Mouse (Mus musculus) kidney, embryonic 14.5 days (tissue): Measurements from ENCODE around the gene Pdzd2. TPM values are rescaled to one million over a fixed set of nuclear protein-coding genes. Genes with fewer than 3 reads are reported as not detected.

ENCODE experiments used
- ATAC-seq: fragments of 200-750 bp; cut with Nextera tagmentation; 2 replicates; pipeline ENCODE4 v1.8.0; 2017; ENCODE audit warnings: moderate number of reproducible peaks, mild to moderate bottlenecking, moderate TSS enrichment, moderate library complexity; ENCODE audit not compliant: low FRiP score, low TSS enrichment
- H3K27ac ChIP-seq: fragments of 300-500 bp; sonication (generic); 2 replicates; pipeline ENCODE4 v1.5.1; 2014; ENCODE audit warnings: low read depth, mild to moderate bottlenecking, low read length, moderate library complexity, mixed read lengths
- H3K27me3 ChIP-seq: fragments of 300-500 bp; sonication (generic); 2 replicates; pipeline ENCODE4 v1.6.1; 2014; ENCODE audit warnings: mild to moderate bottlenecking, low read length; ENCODE audit not compliant: control insufficient read depth, insufficient read depth
- H3K36me3 ChIP-seq: fragments of 300-500 bp; sonication (generic); 2 replicates; pipeline ENCODE4 v1.6.1; 2014; ENCODE audit warnings: low read length, mixed read lengths; ENCODE audit not compliant: control insufficient read depth, insufficient read depth
- H3K4me1 ChIP-seq: fragments of 300-500 bp; sonication (generic); 2 replicates; pipeline ENCODE4 v1.6.1; 2014; ENCODE audit warnings: low read length, mixed read lengths; ENCODE audit not compliant: control insufficient read depth, insufficient read depth
- H3K4me2 ChIP-seq: fragments of 300-500 bp; sonication (generic); replicated peaks from 2 replicates; pipeline ENCODE4 v1.6.1; 2014; ENCODE audit warnings: low read depth, mild to moderate bottlenecking, low read length
- H3K4me3 ChIP-seq: fragments of 300-500 bp; sonication (generic); 2 replicates; pipeline ENCODE4 v1.5.1; 2014; ENCODE audit warnings: mild to moderate bottlenecking, low read length
- H3K9ac ChIP-seq: fragments of 300-500 bp; sonication (generic); 2 replicates; pipeline ENCODE4 v1.6.1; 2014; ENCODE audit warnings: low read depth, mild to moderate bottlenecking, low read length, moderate library complexity
- H3K9me3 ChIP-seq: fragments of 300-500 bp; sonication (generic); 2 replicates; pipeline ENCODE4 v1.6.1; 2016; ENCODE audit warnings: low read length; ENCODE audit not compliant: control insufficient read depth
- WGBS: fragments of 180-500 bp; shearing (Covaris S2); extraction: QIAGEN DNeasy Blood & Tissue Kit; methylation state at CpG from one replicate; pipeline ENCODE4 v1.1.7; 2014; 5-methylcytosine and 5-hydroxymethylcytosine counted together
- polyA plus RNA-seq: library from polyadenylated mRNA; unstranded; fragments of >200 nt; fragmentation: Nextera tagmentation; extraction: Ambion mirVana; gene quantifications from 2 replicates; pipeline ENCODE4 v1.2.1, GENCODE M21; 2014

Pdzd2 gene
- polyA plus RNA-seq, 1 experiment from 2014 or later, result 43.7 TPM

DNA sequence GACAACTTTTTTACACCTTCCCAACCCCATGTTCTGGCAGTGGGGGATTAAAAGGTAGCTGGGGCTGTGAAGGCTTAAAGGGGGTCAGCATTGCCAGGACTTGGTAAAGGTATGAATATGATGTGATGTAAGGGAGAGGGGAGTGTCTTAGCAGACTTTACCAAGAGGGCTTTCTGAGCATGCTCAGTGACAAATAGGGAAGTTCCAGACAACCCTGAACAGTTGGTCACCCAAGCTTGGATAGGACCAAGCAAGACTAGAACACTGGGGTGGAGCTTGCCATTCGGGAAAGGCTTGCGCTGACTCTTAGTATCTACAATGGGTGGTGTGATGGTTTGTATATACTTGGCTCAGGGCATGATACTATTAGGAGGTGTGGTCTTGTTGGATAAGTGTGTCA, 286.4 kb downstream of the Pdzd2 start:
- Histone ChIP-seq H3K4me2 (no peak overlapping the region), H3K27ac (no peak overlapping the region), H3K9ac (no peak overlapping the region), H3K4me1 (peaks cover 4% of the 10 kb centered on the region; the same call in 1 of the 2 replicates), H3K9me3 (no peaks in the 10 kb centered on the region), H3K4me3 (no peak overlapping the region), H3K27me3 (no peaks in the 10 kb centered on the region), H3K36me3 (peaks cover 8% of the 10 kb centered on the region; the same call in 1 of the 2 replicates)
- 97% methylated on average over 2 of the region's 2 CpGs for WGBS
- no peak for ATAC-seq

DNA sequence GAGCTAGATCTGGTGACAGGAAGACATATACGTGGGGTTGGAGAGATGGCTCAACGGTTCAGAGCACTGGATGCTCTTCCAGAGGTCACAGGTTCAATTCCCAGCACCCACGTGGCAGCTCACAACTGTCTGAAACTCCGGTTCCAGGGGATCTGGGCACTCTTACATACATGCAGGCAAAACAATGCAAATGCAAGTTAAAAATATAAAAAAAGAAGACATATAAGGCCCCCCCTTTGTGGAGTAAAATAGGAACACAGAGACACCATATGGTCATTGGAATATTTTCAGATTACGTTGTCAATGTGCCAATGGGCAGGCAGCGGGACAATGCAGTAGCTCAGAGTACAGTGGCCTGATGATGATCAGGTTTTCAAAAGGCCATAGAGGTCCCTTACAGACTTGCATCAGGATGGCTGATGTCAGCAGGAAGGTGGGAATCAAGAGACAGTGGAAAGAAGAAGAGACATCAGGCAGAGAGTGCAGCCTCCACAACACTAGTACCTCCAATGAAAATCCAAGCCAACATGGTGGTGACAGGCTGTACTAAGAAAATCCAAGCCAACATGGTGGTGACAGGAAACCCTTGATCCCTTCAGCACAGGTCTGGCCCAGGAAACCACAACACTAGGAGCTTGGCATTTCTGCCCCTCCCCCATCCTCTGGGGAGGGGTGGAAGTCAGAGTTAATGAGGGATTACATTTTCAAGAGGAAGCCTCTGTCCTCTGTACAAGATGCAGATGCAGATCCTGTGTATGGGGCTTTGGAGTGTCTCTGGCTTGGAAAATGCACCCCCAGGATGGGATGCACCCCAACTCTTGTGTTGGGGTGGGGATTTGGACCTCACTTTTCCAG, 287.4 kb downstream of the Pdzd2 start:
- Histone ChIP-seq H3K36me3 (peaks cover 3% of the 10 kb centered on the region; the same call in 1 of the 2 replicates), H3K9me3 (no peaks in the 10 kb centered on the region), H3K4me3 (no peak overlapping the region), H3K27me3 (no peaks in the 10 kb centered on the region), H3K9ac (no peak overlapping the region), H3K4me1 (peaks cover 4% of the 10 kb centered on the region; the same call in 1 of the 2 replicates), H3K27ac (no peak overlapping the region), H3K4me2 (no peak overlapping the region)
- peak; percentile 47; the same call in 1 of the 2 replicates for ATAC-seq
- WGBS, result 63% methylated on average over 6 of the region's 6 CpGs

DNA sequence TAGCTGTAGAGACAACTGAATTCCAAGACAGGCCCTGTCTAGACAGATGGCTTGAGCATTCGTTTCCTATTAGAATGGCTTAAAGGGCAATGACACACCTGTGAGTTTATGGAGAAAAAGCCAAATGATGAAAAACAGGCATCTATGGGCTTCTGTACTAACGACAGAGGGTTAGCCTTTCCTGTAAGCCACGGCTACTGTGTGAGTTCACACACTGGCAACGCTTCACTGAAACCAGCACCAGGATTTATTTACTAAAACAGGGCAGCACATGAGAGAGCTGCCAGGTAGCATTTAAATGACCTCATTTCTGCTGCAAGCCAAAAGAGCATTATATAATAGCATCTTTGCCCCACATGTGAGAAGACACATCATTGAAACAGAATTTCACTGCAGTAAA, 288.3 kb downstream of the Pdzd2 start:
- Histone ChIP-seq H3K27me3 (no peaks in the 10 kb centered on the region), H3K4me2 (no peak overlapping the region), H3K27ac (no peak overlapping the region), H3K4me3 (no peak overlapping the region), H3K9me3 (no peaks in the 10 kb centered on the region), H3K9ac (no peak overlapping the region), H3K4me1 (peaks cover 4% of the 10 kb centered on the region; the same call in 1 of the 2 replicates), H3K36me3 (peaks cover 2% of the 10 kb centered on the region; the same call in 1 of the 2 replicates)
- 33% methylated on average over 4 of the region's 4 CpGs for WGBS
- no peak for ATAC-seq

DNA sequence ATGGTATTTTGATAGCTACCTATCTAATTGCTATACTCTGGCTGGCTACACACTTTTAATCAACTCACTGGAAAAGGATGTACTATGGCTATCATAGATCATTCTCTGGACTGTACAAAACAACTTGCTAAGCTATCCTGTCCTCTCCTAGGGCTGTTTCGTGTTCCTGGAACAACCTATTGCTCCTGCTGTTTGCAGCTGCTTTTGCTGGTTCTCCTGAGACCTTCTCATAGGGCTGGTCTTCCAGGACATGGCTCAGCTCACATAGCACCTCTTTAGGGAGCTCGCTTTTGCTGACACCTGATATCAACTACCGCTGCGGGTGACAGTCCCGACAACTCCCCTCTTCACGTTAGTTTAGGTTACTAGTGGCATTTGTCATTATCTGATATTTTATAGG, 288.9 kb downstream of the Pdzd2 start:
- Histone ChIP-seq H3K4me2 (no peak overlapping the region), H3K36me3 (no peaks in the 10 kb centered on the region), H3K4me1 (peaks cover 4% of the 10 kb centered on the region; the same call in 1 of the 2 replicates), H3K9ac (no peak overlapping the region), H3K27ac (no peak overlapping the region), H3K4me3 (no peak overlapping the region), H3K27me3 (no peaks in the 10 kb centered on the region), H3K9me3 (no peaks in the 10 kb centered on the region)
- 45% methylated on average over 6 of the region's 6 CpGs for WGBS
- peak; percentile 37; the same call in 1 of the 2 replicates for ATAC-seq

DNA sequence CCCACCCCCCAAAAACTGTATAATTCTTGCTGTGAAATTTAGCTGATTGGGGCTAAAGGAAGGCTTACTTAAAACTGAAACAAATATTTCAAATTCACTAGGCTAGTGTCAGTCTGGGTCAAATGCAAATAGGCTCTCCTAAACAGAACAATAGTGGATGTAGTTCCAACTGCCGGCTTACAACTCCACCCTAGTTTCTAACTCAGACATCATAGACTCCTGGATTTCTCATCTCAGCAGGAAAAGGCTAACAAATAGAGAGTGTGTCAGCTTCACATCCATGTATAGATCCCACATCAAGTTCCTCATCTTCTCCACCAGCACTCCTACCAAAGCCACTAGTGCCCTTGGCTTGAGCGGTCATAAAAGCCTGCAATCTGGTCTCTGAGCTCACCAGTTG, 290.4 kb downstream of the Pdzd2 start:
- Histone ChIP-seq H3K4me3 (no peak overlapping the region), H3K27me3 (no peaks in the 10 kb centered on the region), H3K36me3 (no peaks in the 10 kb centered on the region), H3K27ac (no peak overlapping the region), H3K4me1 (peaks cover 4% of the 10 kb centered on the region; the same call in 1 of the 2 replicates), H3K9ac (no peak overlapping the region), H3K4me2 (no peak overlapping the region), H3K9me3 (no peaks in the 10 kb centered on the region)
- no peak for ATAC-seq
- WGBS, result 90% methylated on average over 2 of the region's 2 CpGs

DNA sequence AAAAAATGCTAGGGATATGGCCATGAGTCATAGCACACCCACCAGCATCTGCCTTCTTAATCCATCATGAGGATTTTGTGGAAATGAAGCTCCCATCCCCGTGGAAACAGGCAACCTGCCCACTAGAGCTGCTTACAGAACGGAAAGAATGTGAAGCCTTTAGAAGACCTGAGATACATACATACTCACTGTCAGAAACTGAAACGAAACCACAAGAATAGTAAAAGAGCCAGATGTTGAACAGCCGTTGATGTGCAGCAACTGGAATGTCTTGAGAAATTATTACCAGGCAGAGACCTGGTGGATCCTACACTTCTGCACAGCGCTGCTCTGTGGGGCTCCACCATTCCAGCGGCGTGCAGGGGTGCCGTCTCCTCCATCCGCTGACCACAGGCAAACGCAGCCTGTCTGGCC, 292.7 kb downstream of the Pdzd2 start:
- H3K9ac ChIP-seq, result no peak overlapping the region
- ATAC-seq, result peak; percentile 41; the same call in 1 of the 2 replicates
- H3K27ac ChIP-seq, result no peak overlapping the region
- H3K4me1 ChIP-seq, result peaks cover 4% of the 10 kb centered on the region; the same call in 1 of the 2 replicates
- H3K27me3 ChIP-seq, result no peaks in the 10 kb centered on the region
- H3K36me3 ChIP-seq, result no peaks in the 10 kb centered on the region; the same call in 1 of the 2 replicates
- no peak overlapping the region for H3K4me2 ChIP-seq
- WGBS, result 58% methylated on average over 10 of the region's 10 CpGs
- no peak overlapping the region for H3K4me3 ChIP-seq
- no peaks in the 10 kb centered on the region for H3K9me3 ChIP-seq

DNA sequence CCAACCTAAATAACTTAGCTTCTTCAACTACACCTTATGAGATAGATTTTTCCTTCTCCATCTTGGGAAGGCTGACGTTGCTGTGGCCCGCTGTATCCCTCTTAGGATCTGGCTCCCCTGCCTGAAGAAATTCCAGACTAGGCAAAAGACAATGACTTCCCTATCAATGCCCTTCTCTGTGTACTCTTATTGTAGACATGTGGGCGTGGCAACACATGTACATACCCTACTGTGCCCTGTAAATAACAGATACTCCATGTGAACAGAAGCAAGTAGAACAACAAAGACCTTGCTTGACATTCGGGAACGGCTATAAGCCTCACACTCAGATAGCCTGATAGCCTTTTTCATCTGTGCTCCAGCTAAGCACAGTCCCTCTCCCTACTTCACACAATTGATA, 295.2 kb downstream of the Pdzd2 start:
- Histone ChIP-seq H3K27ac (no peak overlapping the region), H3K9me3 (no peaks in the 10 kb centered on the region), H3K4me3 (no peak overlapping the region), H3K4me2 (no peak overlapping the region), H3K4me1 (no peaks in the 10 kb centered on the region), H3K9ac (no peak overlapping the region), H3K36me3 (no peaks in the 10 kb centered on the region; the same call in 1 of the 2 replicates), H3K27me3 (no peaks in the 10 kb centered on the region)
- no peak for ATAC-seq
- 80% methylated on average over 5 of the region's 5 CpGs for WGBS

DNA sequence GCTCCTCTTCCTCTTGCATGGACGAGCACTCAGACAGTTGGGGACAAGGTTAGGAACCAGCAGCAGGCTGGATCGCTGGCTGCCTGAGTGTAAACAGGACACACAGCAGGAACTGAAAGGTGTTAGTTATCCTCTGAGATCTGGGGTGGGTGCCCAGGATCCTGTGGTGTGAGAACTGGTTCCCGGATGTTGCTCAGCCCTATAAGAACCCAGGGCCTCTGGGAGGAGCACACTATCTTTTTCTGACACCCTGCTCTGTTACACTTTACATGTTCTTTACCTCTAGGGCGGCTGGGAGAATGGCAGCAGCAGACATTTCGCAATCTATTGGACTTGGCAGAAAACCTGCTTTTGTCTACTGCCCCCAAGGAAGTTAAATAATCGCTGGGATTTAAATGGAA, 300.4 kb downstream of the Pdzd2 start:
- no peak overlapping the region for H3K4me3 ChIP-seq
- H3K4me2 ChIP-seq, result no peak overlapping the region
- no peaks in the 10 kb centered on the region for H3K9me3 ChIP-seq
- H3K27ac ChIP-seq, result no peak overlapping the region
- 61% methylated on average over 6 of the region's 6 CpGs for WGBS
- H3K9ac ChIP-seq, result no peak overlapping the region
- peaks cover 12% of the 10 kb centered on the region for H3K4me1 ChIP-seq
- ATAC-seq, result no peak
- no peaks in the 10 kb centered on the region; the same call in 1 of the 2 replicates for H3K36me3 ChIP-seq
- H3K27me3 ChIP-seq, result no peaks in the 10 kb centered on the region

DNA sequence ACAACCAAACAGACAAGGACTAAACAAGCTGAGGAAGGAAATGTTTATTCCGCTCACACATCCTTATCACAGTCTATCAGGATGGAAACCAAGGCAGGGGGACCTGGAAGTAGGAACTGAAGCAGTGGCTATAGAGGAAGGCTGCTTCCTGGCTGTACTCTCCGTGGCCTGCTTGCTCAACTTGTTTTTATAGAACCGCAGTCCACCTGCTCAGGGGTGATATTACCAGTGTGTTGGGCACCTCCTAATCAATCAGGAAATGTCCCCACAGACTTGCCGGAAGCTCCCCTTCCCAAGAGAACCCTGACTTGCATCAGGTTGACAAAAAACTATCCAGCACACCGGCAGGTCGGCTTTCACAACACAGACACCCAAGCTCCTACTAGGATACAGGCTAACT, 301.0 kb downstream of the Pdzd2 start:
- 65% methylated on average over 6 of the region's 6 CpGs for WGBS
- no peak for ATAC-seq

More for the DNA sequence above, 301.0 kb downstream of the Pdzd2 start:
- Histone ChIP-seq H3K27me3 (no peaks in the 10 kb centered on the region), H3K4me1 (peaks cover 19% of the 10 kb centered on the region), H3K4me2 (no peak overlapping the region), H3K9me3 (no peaks in the 10 kb centered on the region), H3K36me3 (no peaks in the 10 kb centered on the region; the same call in 1 of the 2 replicates), H3K4me3 (no peak overlapping the region), H3K27ac (no peak overlapping the region), H3K9ac (no peak overlapping the region)
